Comparison of ENCODE assay signal across 9 mouse cellular contexts in genomic region chr10:10812750-10813711, GRCm38 (mm10).
DNase-seq lines count a peak whose midpoint lies in the region; ATAC-seq and TF ChIP-seq lines count a peak whose summit lies in the region.
"Had no signal": no experiment of that assay in that cellular context is flagged by ENCODE, and none has a peak within 500 bp of the region (broad histone marks: within the 10 kb centered on the region; RNA-seq: fewer than 3 reads in every experiment).

No protein-coding gene starts in this region.

- H3K27me3 ChIP-seq in heart, embryonic 10.5 days (ENCODE audit: insufficient read depth, poor library complexity, severe bottlenecking), result no peaks in the 10 kb centered on the region
- no peaks in the 10 kb centered on the region for H3K27me3 ChIP-seq in midbrain, postnatal 0 days (ENCODE audit: insufficient read depth, low read length)
- H3K27me3 ChIP-seq: liver, embryonic 15.5 days had no signal

- peak; percentile 61 for DNase-seq in heart, postnatal 4 days
- no peak for DNase-seq in heart, embryonic 10.5 days (ENCODE audit: low spot score)
- DNase-seq in adipocyte (ENCODE audit: low spot score), result peak; percentile 67
- peak; percentile 96 to 98 for DNase-seq in cerebellum, postnatal 14 days
- peak; percentile 40 to 71 for DNase-seq in layer of hippocampus, adult 8-10 months (ENCODE audit: low spot score in 2 of 2)
- DNase-seq in midbrain, postnatal 0 days (ENCODE audit: low spot score), result peak; percentile 65

- H3K4me2 ChIP-seq in midbrain, postnatal 0 days (ENCODE audit: low read depth, low read length, poor library complexity, severe bottlenecking), result no peak overlapping the region
- H3K4me2 ChIP-seq: liver, embryonic 15.5 days had no signal

- WGBS in heart, embryonic 10.5 days, result 54% methylated on average over 5 of the region's 5 CpGs
- WGBS in midbrain, postnatal 0 days, result 42% methylated on average over 5 of the region's 5 CpGs

- no peak overlapping the region for H3K9ac ChIP-seq in midbrain, postnatal 0 days (replicated peaks; ENCODE audit: low read length, poor library complexity, severe bottlenecking)
- H3K9ac ChIP-seq: liver, embryonic 15.5 days had no signal

- H3K27ac ChIP-seq in heart, embryonic 10.5 days, result no peak overlapping the region
- H3K27ac ChIP-seq in midbrain, postnatal 0 days (ENCODE audit: low read depth, low read length), result no peak overlapping the region
- H3K27ac ChIP-seq: liver, embryonic 15.5 days had no signal

- H3K36me3 ChIP-seq in heart, embryonic 10.5 days, result no peaks in the 10 kb centered on the region
- no peaks in the 10 kb centered on the region for H3K36me3 ChIP-seq in midbrain, postnatal 0 days (ENCODE audit: insufficient read depth, low read length)
- H3K36me3 ChIP-seq: liver, embryonic 15.5 days had no signal

- no peak for ATAC-seq in midbrain, postnatal 0 days (ENCODE audit: low FRiP score)
- ATAC-seq in megakaryocyte progenitor cell, adult 5-6 weeks (replicated peaks; ENCODE audit: poor library complexity), result no peak
- no peak for ATAC-seq in activated CD4-positive, CD25-positive, alpha-beta regulatory T cell, adult 4 months

- TF ChIP-seq CTCF in midbrain, postnatal 0 days (IDR thresholded peaks at IDR 0.05), result no peak

- no peak overlapping the region for H3K4me3 ChIP-seq in heart, embryonic 10.5 days
- H3K4me3 ChIP-seq in midbrain, postnatal 0 days (ENCODE audit: low read depth, low read length), result no peak overlapping the region
- H3K4me3 ChIP-seq: liver, embryonic 15.5 days had no signal

- no peaks in the 10 kb centered on the region for H3K4me1 ChIP-seq in heart, embryonic 10.5 days
- H3K4me1 ChIP-seq in midbrain, postnatal 0 days (ENCODE audit: insufficient read depth, low read length), result no peaks in the 10 kb centered on the region
- H3K4me1 ChIP-seq: liver, embryonic 15.5 days had no signal

- H3K9me3 ChIP-seq in heart, embryonic 10.5 days, result no peaks in the 10 kb centered on the region
- H3K9me3 ChIP-seq in midbrain, postnatal 0 days (ENCODE audit: low read length), result no peaks in the 10 kb centered on the region
- H3K9me3 ChIP-seq: liver, embryonic 15.5 days had no signal
